Mouse (Mus musculus) adrenal gland (tissue): ENCODE results near the gene Gm9837.

Source experiments
- intact Hi-C: fragments of 180-260 bp; cut with DNase I; formaldehyde crosslinking; loops from one replicate; pipeline ENCODE4 v1.15.1; 2025

The Gm9837 gene

GRCm38 (mm10) chr11:53457372-53457954 lies 12.8 kb downstream of the Gm9837 start:
- intact Hi-C loops: no loop called here

GRCm38 (mm10) chr11:53456474-53457371 lies 13.6 kb downstream of the Gm9837 start, which contains the start of the genes Gm10447 and Shroom1:
Gene Gm10447, minus strand, starts transcription at chr11:53457110.
Gene Shroom1, plus strand, starts transcription at chr11:53457205.
- intact Hi-C loops: no loop called here

- intact Hi-C loops: no loop called here
Observed at GRCm38 (mm10) chr11:53453031-53453430, 17.2 kb downstream of the Gm9837 start.

- intact Hi-C loops: no loop called here
Observed at GRCm38 (mm10) chr11:53452396-53452795, 17.9 kb downstream of the Gm9837 start.

- intact Hi-C loops: no loop called here
Observed at GRCm38 (mm10) chr11:53451361-53451760, 18.9 kb downstream of the Gm9837 start.

- intact Hi-C loops: no loop called here
Observed at GRCm38 (mm10) chr11:53450070-53450705, 20.1 kb downstream of the Gm9837 start.

GRCm38 (mm10) chr11:53448529-53448928 lies 21.8 kb downstream of the Gm9837 start:
- intact Hi-C loops: no loop called here

- intact Hi-C loops: no loop called here
Observed at GRCm38 (mm10) chr11:53447996-53448395, 22.3 kb downstream of the Gm9837 start.

GRCm38 (mm10) chr11:53446183-53446582 lies 24.1 kb downstream of the Gm9837 start:
- intact Hi-C loops: no loop called here

- intact Hi-C loops: no loop called here
Observed at GRCm38 (mm10) chr11:53445562-53445961, 24.7 kb downstream of the Gm9837 start.

GRCm38 (mm10) chr11:53443861-53444260 lies 26.4 kb downstream of the Gm9837 start:
- intact Hi-C loops: no loop called here

- intact Hi-C loops: no loop called here
Observed at GRCm38 (mm10) chr11:53441921-53442320, 28.4 kb downstream of the Gm9837 start.

GRCm38 (mm10) chr11:53436338-53436737 lies 33.9 kb downstream of the Gm9837 start:
- intact Hi-C loops: no loop called here

- intact Hi-C loops: no loop called here
Observed at GRCm38 (mm10) chr11:53435504-53435903, 34.8 kb downstream of the Gm9837 start.

GRCm38 (mm10) chr11:53433057-53433456 lies 37.2 kb downstream of the Gm9837 start:
- intact Hi-C loops: no loop called here

GRCm38 (mm10) chr11:53431347-53432056 lies 38.8 kb downstream of the Gm9837 start:
- intact Hi-C loops: no loop called here

GRCm38 (mm10) chr11:53430670-53431346 lies 39.5 kb downstream of the Gm9837 start, which contains the start of the genes Uqcrq and Gdf9:
Gene Uqcrq, minus strand, starts transcription at chr11:53430831.
Gene Gdf9, plus strand, starts transcription at chr11:53431023.
- intact Hi-C loops: no loop called here

- intact Hi-C loops: no loop called here
Observed at GRCm38 (mm10) chr11:53430300-53430669, 40.0 kb downstream of the Gm9837 start.

GRCm38 (mm10) chr11:53429182-53429581 lies 41.1 kb downstream of the Gm9837 start:
- intact Hi-C loops: no loop called here

GRCm38 (mm10) chr11:53428716-53429057 lies 41.6 kb downstream of the Gm9837 start:
- intact Hi-C loops: no loop called here
